Mouse (Mus musculus) embryonic facial prominence, embryonic 12.5 days (tissue): ENCODE measurements around the gene Pglyrp1. TPM values are rescaled to one million over a fixed set of nuclear protein-coding genes. Genes with fewer than 3 reads are reported as not detected.

Experiments used
- polyA plus RNA-seq: library from polyadenylated mRNA; unstranded; fragments of >200 nt; fragmentation: Nextera tagmentation; extraction: Ambion mirVana; gene quantifications from 2 replicates; pipeline ENCODE4 v1.2.1, GENCODE M21; 2016

The Pglyrp1 gene
- polyA plus RNA-seq, 1 experiment from 2014 or later: 1.1 TPM

Other genes starting within 250 kb of the Pglyrp1 start
- gene Psg21, start 214.6 kb upstream of the Pglyrp1 start, polyA plus RNA-seq: not detected in 2 replicates
- not detected in 2 replicates for gene Psg20, start 185.1 kb upstream of the Pglyrp1 start, polyA plus RNA-seq
- not detected in 2 replicates for gene Psg22, start 153.2 kb upstream of the Pglyrp1 start, polyA plus RNA-seq
- not detected in 2 replicates for gene Psg19, start 72.8 kb upstream of the Pglyrp1 start, polyA plus RNA-seq
- gene Psg17, start 49.7 kb upstream of the Pglyrp1 start, polyA plus RNA-seq: not detected in 2 replicates
- gene Mill2, start 31.4 kb upstream of the Pglyrp1 start, polyA plus RNA-seq: 0.12 and 0.28 TPM in 2 replicates
- 39.7 and 41.0 TPM in 2 replicates for gene Ccdc61, start 39.1 kb downstream of the Pglyrp1 start, polyA plus RNA-seq
- gene Nova2, start 54.6 kb downstream of the Pglyrp1 start, polyA plus RNA-seq: 1.1 TPM in 2 replicates
- not detected in 2 replicates for gene Nanos2, start 116.1 kb downstream of the Pglyrp1 start, polyA plus RNA-seq
- gene Mypop, start 119.9 kb downstream of the Pglyrp1 start, polyA plus RNA-seq: 7.7 and 9.8 TPM in 2 replicates
- 47.1 and 48.6 TPM in 2 replicates for gene Irf2bp1, start 132.7 kb downstream of the Pglyrp1 start, polyA plus RNA-seq
- gene Foxa3, start 152.2 kb downstream of the Pglyrp1 start, polyA plus RNA-seq: 0.13 and 0.18 TPM in 2 replicates
- gene Sympk, start 153.0 kb downstream of the Pglyrp1 start, polyA plus RNA-seq: 51.8 and 56.5 TPM in 2 replicates
- not detected in 2 replicates for gene Rsph6a, start 183.4 kb downstream of the Pglyrp1 start, polyA plus RNA-seq
- 18.8 and 23.1 TPM in 2 replicates for gene Dmwd, start 204.9 kb downstream of the Pglyrp1 start, polyA plus RNA-seq
- 17.5 and 19.1 TPM in 2 replicates for gene Dmpk, start 212.5 kb downstream of the Pglyrp1 start, polyA plus RNA-seq
- 16.6 and 16.9 TPM in 2 replicates for gene Six5, start 223.3 kb downstream of the Pglyrp1 start, polyA plus RNA-seq
- 3.6 and 3.8 TPM in 2 replicates for gene Gm4969, start 247.0 kb downstream of the Pglyrp1 start, polyA plus RNA-seq
- gene Fbxo46, start 248.5 kb downstream of the Pglyrp1 start, polyA plus RNA-seq: 19.8 and 21.6 TPM in 2 replicates